Mouse (Mus musculus) heart, adult 2 months (tissue): ENCODE measurements around the gene Liph.
A peak's percentile ranks its signal among the peaks of the same experiment; 100 is the strongest.

ENCODE experiments used
- CTCF ChIP-seq: fragments of 200-600 bp; IDR thresholded peaks from 2 replicates; pipeline ENCODE4 v1.8.1; 2022; ENCODE audit warnings: antibody characterized with exemption, mild to moderate bottlenecking, moderate library complexity
- EP300 ChIP-seq: fragments of 200-500 bp; IDR thresholded peaks from 2 replicates; pipeline ENCODE4 v1.6.1; 2011; ENCODE audit warnings: low read depth, low read length, control low read depth; ENCODE audit not compliant: insufficient read depth
- POLR2A ChIP-seq: fragments of 200-500 bp; IDR thresholded peaks from 2 replicates; pipeline ENCODE4 v1.6.1; 2011; ENCODE audit warnings: mild to moderate bottlenecking, low read depth, low read length, control low read depth; ENCODE audit not compliant: insufficient read depth

DNA sequence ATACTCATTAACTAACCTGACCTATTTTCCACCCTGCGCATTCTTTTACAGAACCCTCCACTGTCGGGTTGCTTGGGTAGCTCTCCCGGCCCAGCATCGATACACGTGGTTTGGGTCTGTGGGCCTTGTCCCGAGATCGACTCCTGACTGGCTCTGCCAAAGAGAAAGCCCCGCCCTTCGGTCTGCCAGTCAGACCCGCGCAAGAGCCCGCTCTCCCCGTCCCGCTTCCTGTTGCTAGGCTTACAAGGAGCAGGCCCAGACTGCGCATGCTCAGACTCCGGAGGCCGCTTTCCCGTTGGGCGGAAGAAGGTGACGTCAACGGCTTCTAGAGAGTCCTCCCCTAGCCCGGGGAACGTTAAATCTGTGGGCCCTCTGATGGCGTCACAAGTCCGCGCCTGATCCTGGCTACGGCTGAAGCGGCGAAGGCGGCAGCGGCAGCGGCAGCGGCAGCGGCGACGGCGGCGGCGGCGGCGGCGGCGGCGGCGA, 13.7 kb upstream of the Liph start, which contains the start of gene Senp2:
- TF ChIP-seq POLR2A (peak; percentile 53; the same call in 1 of the 2 replicates), CTCF (no peak), EP300 (peak; percentile 64; the same call in 1 of the 2 replicates)
